Mouse (Mus musculus) lung, postnatal 0 days (tissue): ENCODE data around the gene Tmem144.

ENCODE experiments used
- CTCF ChIP-seq: IDR thresholded peaks from 2 replicates; pipeline ENCODE4 v1.5.1; 2016; ENCODE audit warnings: antibody characterized with exemption, mild to moderate bottlenecking
- EP300 ChIP-seq: IDR thresholded peaks from 2 replicates; pipeline ENCODE4 v1.6.1; 2016; ENCODE audit warnings: antibody characterized with exemption, mild to moderate bottlenecking, control low read depth

GRCm38 (mm10) chr3:79864824-79865223 lies 12.3 kb upstream of the Tmem144 start:
- no peak for TF ChIP-seq CTCF
- TF ChIP-seq EP300 = no peak
